Mouse (Mus musculus) forebrain, embryonic 11.5 days (tissue): ENCODE measurements around the gene Nmu. TPM values are rescaled to one million over a fixed set of nuclear protein-coding genes. Genes with fewer than 3 reads are reported as not detected.

Experiments
- ATAC-seq: fragments of 200-750 bp; cut with Nextera tagmentation; replicated peaks from 2 replicates; pipeline ENCODE4 v1.8.0; 2017; ENCODE audit warnings: moderate TSS enrichment; ENCODE audit not compliant: low FRiP score
- DNase-seq: peaks from one replicate; pipeline ENCODE4 v3.0.0-alpha.2; 2017; ENCODE audit warnings: low spot score
- H3K27ac ChIP-seq: fragments of 300-500 bp; sonication (generic); 2 replicates; pipeline ENCODE4 v1.5.1; 2014; ENCODE audit warnings: low read depth, low read length
- H3K27me3 ChIP-seq: fragments of 300-500 bp; sonication (generic); 2 replicates; pipeline ENCODE4 v1.6.1; 2014; ENCODE audit warnings: mild to moderate bottlenecking, low read length, mixed read lengths; ENCODE audit not compliant: control insufficient read depth, insufficient read depth
- H3K36me3 ChIP-seq: fragments of 300-500 bp; sonication (generic); 2 replicates; pipeline ENCODE4 v1.6.1; 2014; ENCODE audit warnings: mild to moderate bottlenecking, low read length, moderate library complexity, mixed read lengths; ENCODE audit not compliant: control insufficient read depth, insufficient read depth
- H3K4me1 ChIP-seq: fragments of 300-500 bp; sonication (generic); replicated peaks from 2 replicates; pipeline ENCODE4 v1.6.1; 2014; ENCODE audit warnings: low read length, mixed read lengths; ENCODE audit not compliant: control insufficient read depth, insufficient read depth
- H3K4me2 ChIP-seq: fragments of 300-500 bp; sonication (generic); 2 replicates; pipeline ENCODE4 v1.6.1; 2014; ENCODE audit warnings: low read depth, mild to moderate bottlenecking, low read length, moderate library complexity, mixed read lengths; ENCODE audit not compliant: severe bottlenecking
- H3K4me3 ChIP-seq: fragments of 300-500 bp; sonication (generic); 2 replicates; pipeline ENCODE4 v1.5.1; 2014; ENCODE audit warnings: low read depth, low read length
- H3K9ac ChIP-seq: fragments of 300-500 bp; sonication (generic); 2 replicates; pipeline ENCODE4 v1.6.1; 2014; ENCODE audit warnings: low read length
- H3K9me3 ChIP-seq: fragments of 300-500 bp; sonication (generic); 2 replicates; pipeline ENCODE4 v1.6.1; 2016; ENCODE audit warnings: low read length, mixed read lengths; ENCODE audit not compliant: control insufficient read depth
- WGBS: fragments of 180-500 bp; shearing (Covaris S2); extraction: QIAGEN DNeasy Blood & Tissue Kit; methylation state at CpG from one replicate; pipeline ENCODE4 v1.1.7; 2014; 5-methylcytosine and 5-hydroxymethylcytosine counted together
- polyA plus RNA-seq: library from polyadenylated mRNA; unstranded; fragments of >200 nt; fragmentation: Nextera tagmentation; extraction: Ambion mirVana; gene quantifications from 2 replicates; pipeline ENCODE4 v1.2.1, GENCODE M21; 2014

The Nmu gene
- polyA plus RNA-seq, 1 experiment from 2014 or later, result not detected

- ATAC-seq, result no peak
- WGBS, result 83% methylated on average over 8 of the region's 8 CpGs
These were observed 5.7 kb upstream of the Nmu start for GRCm38 (mm10) chr5:76369215-76369840.

GRCm38 (mm10) chr5:76365406-76365805, 1.8 kb upstream of the Nmu start:
- DNase-seq (peak; percentile 50), ATAC-seq (no peak)
- H3K27me3 ChIP-seq, result peaks cover 10% of the 10 kb centered on the region
- H3K4me1 ChIP-seq, result peaks cover 6% of the 10 kb centered on the region; the same call in 1 of the 2 replicates
- H3K4me2 ChIP-seq, result no peak overlapping the region
- no peaks in the 10 kb centered on the region for H3K9me3 ChIP-seq
- H3K27ac ChIP-seq, result no peak overlapping the region
- 42% methylated on average over 5 of the region's 5 CpGs for WGBS
- no peak overlapping the region for H3K9ac ChIP-seq
- no peak overlapping the region for H3K4me3 ChIP-seq
- H3K36me3 ChIP-seq, result no peaks in the 10 kb centered on the region

More at GRCm38 (mm10) chr5:76369215-76369840, 5.7 kb upstream of the Nmu start:
- no peaks in the 10 kb centered on the region for H3K9me3 ChIP-seq
- no peaks in the 10 kb centered on the region for H3K4me1 ChIP-seq
- DNase-seq, result no peak
- H3K4me2 ChIP-seq, result no peak overlapping the region
- no peak overlapping the region for H3K4me3 ChIP-seq
- H3K9ac ChIP-seq, result no peak overlapping the region
- no peak overlapping the region for H3K27ac ChIP-seq
- no peaks in the 10 kb centered on the region for H3K36me3 ChIP-seq
- H3K27me3 ChIP-seq, result peaks cover under 1% of the 10 kb centered on the region

GRCm38 (mm10) chr5:76360786-76361185, 2.8 kb downstream of the Nmu start:
- WGBS, result 88% methylated on average over 4 of the region's 4 CpGs
- DNase-seq, result no peak
- H3K9me3 ChIP-seq, result no peaks in the 10 kb centered on the region
- ATAC-seq, result no peak
- no peak overlapping the region for H3K9ac ChIP-seq
- H3K4me1 ChIP-seq, result peaks cover 6% of the 10 kb centered on the region; the same call in 1 of the 2 replicates
- no peak overlapping the region for H3K27ac ChIP-seq
- H3K4me2 ChIP-seq, result no peak overlapping the region
- H3K4me3 ChIP-seq, result no peak overlapping the region
- no peaks in the 10 kb centered on the region for H3K36me3 ChIP-seq
- peaks cover 10% of the 10 kb centered on the region for H3K27me3 ChIP-seq

- Histone ChIP-seq H3K4me1 (peaks cover 6% of the 10 kb centered on the region; the same call in 1 of the 2 replicates), H3K9me3 (no peaks in the 10 kb centered on the region), H3K27me3 (peaks cover 10% of the 10 kb centered on the region), H3K9ac (no peak overlapping the region), H3K36me3 (no peaks in the 10 kb centered on the region), H3K27ac (no peak overlapping the region), H3K4me2 (no peak overlapping the region), H3K4me3 (no peak overlapping the region)
- 83% methylated on average over 1 of the region's 1 CpGs for WGBS
- ATAC-seq, result no peak
- no peak for DNase-seq
These were observed 3.5 kb downstream of the Nmu start for GRCm38 (mm10) chr5:76360057-76360456.

- Histone ChIP-seq H3K4me1 (no peaks in the 10 kb centered on the region), H3K27ac (no peak overlapping the region), H3K4me2 (no peak overlapping the region), H3K9me3 (no peaks in the 10 kb centered on the region), H3K27me3 (no peaks in the 10 kb centered on the region), H3K4me3 (no peak overlapping the region), H3K9ac (no peak overlapping the region), H3K36me3 (no peaks in the 10 kb centered on the region)
- peak; percentile 51 for DNase-seq
- WGBS, result 28% methylated on average over 7 of the region's 7 CpGs
- ATAC-seq, result peak; percentile 65
These were observed 11.5 kb downstream of the Nmu start for GRCm38 (mm10) chr5:76351953-76352611.

GRCm38 (mm10) chr5:76351537-76351936, 12.1 kb downstream of the Nmu start:
- no peaks in the 10 kb centered on the region for H3K9me3 ChIP-seq
- H3K27me3 ChIP-seq, result no peaks in the 10 kb centered on the region
- H3K4me1 ChIP-seq, result no peaks in the 10 kb centered on the region
- ATAC-seq, result no peak
- no peak overlapping the region for H3K4me3 ChIP-seq
- H3K27ac ChIP-seq, result no peak overlapping the region
- no peaks in the 10 kb centered on the region for H3K36me3 ChIP-seq
- H3K9ac ChIP-seq, result no peak overlapping the region
- 75% methylated on average over 5 of the region's 5 CpGs for WGBS
- no peak overlapping the region for H3K4me2 ChIP-seq
- DNase-seq, result no peak

- H3K27me3 ChIP-seq, result no peaks in the 10 kb centered on the region
- H3K27ac ChIP-seq, result no peak overlapping the region
- no peak overlapping the region for H3K4me3 ChIP-seq
- H3K4me1 ChIP-seq, result no peaks in the 10 kb centered on the region; the same call in 1 of the 2 replicates
- DNase-seq (no peak), ATAC-seq (no peak; the same call in 1 of the 2 replicates)
- 42% methylated on average over 2 of the region's 2 CpGs for WGBS
- no peak overlapping the region for H3K9ac ChIP-seq
- no peaks in the 10 kb centered on the region for H3K9me3 ChIP-seq
- H3K36me3 ChIP-seq, result no peaks in the 10 kb centered on the region
- no peak overlapping the region for H3K4me2 ChIP-seq
These were observed 17.5 kb downstream of the Nmu start for GRCm38 (mm10) chr5:76346137-76346536.

GRCm38 (mm10) chr5:76340931-76341330, 22.7 kb downstream of the Nmu start:
- no peak for DNase-seq
- 83% methylated on average over 2 of the region's 2 CpGs for WGBS
- Histone ChIP-seq H3K9me3 (no peaks in the 10 kb centered on the region), H3K9ac (no peak overlapping the region), H3K36me3 (no peaks in the 10 kb centered on the region), H3K4me3 (no peak overlapping the region), H3K27me3 (no peaks in the 10 kb centered on the region), H3K4me2 (no peak overlapping the region), H3K27ac (no peak overlapping the region), H3K4me1 (no peaks in the 10 kb centered on the region)
- ATAC-seq, result no peak

- H3K9ac ChIP-seq, result no peak overlapping the region
- WGBS, result 88% methylated on average over 8 of the region's 8 CpGs
- H3K4me1 ChIP-seq, result 0 out of 2 replicates have a peak, but pooled peaks cover 2% of the 10 kb centered on the region
- H3K4me3 ChIP-seq, result no peak overlapping the region
- no peak for DNase-seq
- no peaks in the 10 kb centered on the region for H3K9me3 ChIP-seq
- H3K27me3 ChIP-seq, result no peaks in the 10 kb centered on the region
- no peaks in the 10 kb centered on the region for H3K36me3 ChIP-seq
- H3K27ac ChIP-seq, result no peak overlapping the region
- no peak overlapping the region for H3K4me2 ChIP-seq
- ATAC-seq, result no peak
These were observed 26.5 kb downstream of the Nmu start for GRCm38 (mm10) chr5:76337100-76337499.
